Mouse (Mus musculus) kidney, adult 2 months (tissue): ENCODE measurements at regions not wholly inside any gene's neighbourhood (a gene's known extent, or its start where the extent isn't known, plus 50 kb on each side); places are given as distances from the start of the nearest gene placed in this dataset.

Experiments
- CTCF ChIP-seq: fragments of 200-500 bp; conservative IDR thresholded peaks from 2 replicates; pipeline ENCODE4 v1.5.1; 2011; ENCODE audit warnings: low read depth, mild to moderate bottlenecking, control low read depth, low read length, moderate library complexity, mixed read lengths; ENCODE audit not compliant: insufficient read depth, insufficient read length
- POLR2A ChIP-seq: fragments of 200-500 bp; IDR thresholded peaks from one replicate; pipeline ENCODE4 v1.6.1; 2011; ENCODE audit warnings: low read depth, low read length, control low read depth

DNA sequence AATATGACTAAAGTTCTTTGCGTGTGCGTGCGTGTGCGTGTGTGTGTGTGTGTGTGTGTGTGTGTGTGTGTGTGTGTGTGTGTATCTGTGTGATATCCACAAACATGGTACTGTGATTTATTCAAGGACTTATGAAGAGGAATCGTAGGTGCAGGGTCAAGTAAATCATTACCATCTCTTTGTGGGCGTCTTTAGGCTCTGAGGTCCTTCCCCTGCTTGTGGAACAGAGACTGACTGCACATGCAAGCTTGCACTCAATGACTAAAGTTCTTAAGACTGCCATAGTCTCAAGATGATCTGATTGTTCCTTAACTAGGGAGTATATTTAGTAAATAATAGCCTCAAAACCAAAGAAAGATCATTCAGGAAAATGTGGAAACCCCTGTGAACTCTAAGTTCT is 241.1 kb downstream of the Rnf152 start:
- TF ChIP-seq CTCF: no peak
- no peak for TF ChIP-seq POLR2A
